Mouse (Mus musculus): ENCODE results near the gene Gm42669.

DNA sequence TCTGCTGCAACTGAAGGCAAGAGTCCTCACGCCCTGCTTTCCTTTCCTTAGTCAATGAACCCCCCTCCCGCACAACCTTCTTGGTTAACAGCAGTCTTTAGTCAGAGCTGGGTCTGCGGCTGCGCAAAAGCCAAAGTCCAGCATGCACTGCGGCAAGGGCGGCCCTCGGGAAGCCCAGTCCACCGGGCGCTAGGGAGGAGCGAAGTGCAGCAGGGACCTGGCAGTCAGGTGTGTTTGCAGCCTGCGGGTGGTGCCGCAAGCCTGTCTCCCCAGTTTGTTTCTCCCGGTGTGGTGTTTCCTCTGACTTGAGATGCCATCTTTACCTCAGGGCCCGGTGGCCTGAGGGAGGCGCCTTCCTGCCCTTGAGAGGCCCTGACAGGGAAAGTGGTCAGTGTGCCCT, 27.2 kb downstream of the Gm42669 start, which contains the start of gene 1700028K03Rik:
- no peak for TF ChIP-seq CTCF (IDR thresholded peaks at IDR 0.05; ENCODE audit: control insufficient read depth, insufficient read depth, insufficient read length)
- no peak for TF ChIP-seq USF1 (IDR thresholded peaks at IDR 0.05; ENCODE audit: low read depth)
- no peak for TF ChIP-seq MAX (IDR thresholded peaks at IDR 0.05)
- TF ChIP-seq MYOG (IDR thresholded peaks at IDR 0.05; ENCODE audit: control insufficient read depth, extremely low read depth, insufficient read length), result no peak
- TF ChIP-seq CEBPB (IDR thresholded peaks at IDR 0.05; ENCODE audit: low read depth), result no peak
- no peak for TF ChIP-seq MYOD1 (IDR thresholded peaks at IDR 0.05; ENCODE audit: control insufficient read depth, insufficient read length, low read depth)
- no peak for TF ChIP-seq FOSL1 (IDR thresholded peaks at IDR 0.05; ENCODE audit: insufficient read depth, low read length, poor library complexity, severe bottlenecking)

Measured in C2C12 (cell line).